Mouse (Mus musculus) intestine, postnatal 0 days (tissue): ENCODE data around the gene Myrf. TPM values are rescaled to one million over a fixed set of nuclear protein-coding genes. Genes with fewer than 3 reads are reported as not detected.

Experiments used
- ATAC-seq: fragments of 200-750 bp; cut with Nextera tagmentation; 2 replicates; pipeline ENCODE4 v1.8.0; 2017; ENCODE audit warnings: mild to moderate bottlenecking, moderate TSS enrichment, moderate library complexity
- H3K27ac ChIP-seq: fragments of 300-500 bp; sonication (generic); 2 replicates; pipeline ENCODE4 v1.5.1; 2014; ENCODE audit warnings: mild to moderate bottlenecking, low read depth, low read length, moderate library complexity
- H3K27me3 ChIP-seq: fragments of 300-500 bp; sonication (generic); replicated peaks from 2 replicates; pipeline ENCODE4 v1.6.1; 2014; ENCODE audit warnings: low read length, mixed read lengths; ENCODE audit not compliant: control insufficient read depth, insufficient read depth
- H3K36me3 ChIP-seq: fragments of 300-500 bp; sonication (generic); 2 replicates; pipeline ENCODE4 v1.6.1; 2014; ENCODE audit warnings: mild to moderate bottlenecking, moderate library complexity; ENCODE audit not compliant: control insufficient read depth, insufficient read depth
- H3K4me1 ChIP-seq: fragments of 300-500 bp; sonication (generic); replicated peaks from 2 replicates; pipeline ENCODE4 v1.6.1; 2014; ENCODE audit warnings: antibody characterized with exemption, low read length, mixed read lengths; ENCODE audit not compliant: control insufficient read depth, insufficient read depth
- H3K4me2 ChIP-seq: fragments of 300-500 bp; sonication (generic); replicated peaks from 2 replicates; pipeline ENCODE4 v1.6.1; 2014; ENCODE audit warnings: low read depth, mild to moderate bottlenecking, moderate library complexity
- H3K4me3 ChIP-seq: fragments of 300-500 bp; sonication (generic); 2 replicates; pipeline ENCODE4 v1.5.1; 2014; ENCODE audit warnings: low read depth, low read length
- H3K9ac ChIP-seq: fragments of 300-500 bp; sonication (generic); 2 replicates; pipeline ENCODE4 v1.6.1; 2014; ENCODE audit warnings: mild to moderate bottlenecking, low read depth, low read length
- H3K9me3 ChIP-seq: fragments of 300-500 bp; sonication (generic); 2 replicates; pipeline ENCODE4 v1.6.1; 2016; ENCODE audit warnings: mixed run types; ENCODE audit not compliant: control insufficient read depth
- CTCF ChIP-seq: sonication (generic); IDR thresholded peaks from 2 replicates; pipeline ENCODE4 v1.5.1; 2016; ENCODE audit warnings: low read depth, mild to moderate bottlenecking, control low read depth, antibody characterized with exemption, moderate library complexity
- WGBS: fragments of 180-500 bp; shearing (Covaris S2); extraction: QIAGEN DNeasy Blood & Tissue Kit; methylation state at CpG from one replicate; pipeline ENCODE4 v1.1.7; 2014; 5-methylcytosine and 5-hydroxymethylcytosine counted together
- polyA plus RNA-seq: library from polyadenylated mRNA; unstranded; fragments of >200 nt; fragmentation: Nextera tagmentation; extraction: Ambion mirVana; gene quantifications from 2 replicates; pipeline ENCODE4 v1.2.1, GENCODE M21; 2015

Gene Myrf
- polyA plus RNA-seq, 1 experiment from 2014 or later, result 4.1 TPM

DNA sequence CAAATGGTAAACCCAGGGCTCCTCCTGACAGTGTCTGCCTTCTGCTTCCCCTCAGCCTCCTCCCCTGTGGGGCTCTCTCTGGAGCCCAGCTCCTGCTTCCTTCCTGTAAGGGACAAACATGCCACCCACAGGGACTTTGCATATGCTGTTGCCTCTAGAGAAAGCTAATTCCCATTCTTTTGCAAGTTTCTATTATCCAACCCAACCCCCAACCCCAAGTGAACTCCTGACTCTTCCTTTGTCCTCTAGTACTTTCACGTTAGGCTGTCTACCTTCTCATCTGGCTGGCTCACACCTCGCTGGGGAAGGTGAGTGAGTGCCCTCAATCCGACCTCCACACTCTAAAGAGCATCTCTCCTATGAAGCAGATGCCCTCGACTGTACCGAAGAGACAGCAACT is 8.7 kb downstream of the Myrf start:
- no peak overlapping the region for H3K9ac ChIP-seq
- ATAC-seq, result no peak
- no peak overlapping the region for H3K4me2 ChIP-seq
- H3K4me3 ChIP-seq, result no peak overlapping the region
- H3K36me3 ChIP-seq, result peaks cover 14% of the 10 kb centered on the region; the same call in 1 of the 2 replicates
- H3K9me3 ChIP-seq, result no peaks in the 10 kb centered on the region
- 46% methylated on average over 5 of the region's 5 CpGs for WGBS
- H3K4me1 ChIP-seq, result peaks cover 3% of the 10 kb centered on the region; the same call in 1 of the 2 replicates
- no peaks in the 10 kb centered on the region for H3K27me3 ChIP-seq
- no peak overlapping the region for H3K27ac ChIP-seq
- TF ChIP-seq CTCF, result no peak

DNA sequence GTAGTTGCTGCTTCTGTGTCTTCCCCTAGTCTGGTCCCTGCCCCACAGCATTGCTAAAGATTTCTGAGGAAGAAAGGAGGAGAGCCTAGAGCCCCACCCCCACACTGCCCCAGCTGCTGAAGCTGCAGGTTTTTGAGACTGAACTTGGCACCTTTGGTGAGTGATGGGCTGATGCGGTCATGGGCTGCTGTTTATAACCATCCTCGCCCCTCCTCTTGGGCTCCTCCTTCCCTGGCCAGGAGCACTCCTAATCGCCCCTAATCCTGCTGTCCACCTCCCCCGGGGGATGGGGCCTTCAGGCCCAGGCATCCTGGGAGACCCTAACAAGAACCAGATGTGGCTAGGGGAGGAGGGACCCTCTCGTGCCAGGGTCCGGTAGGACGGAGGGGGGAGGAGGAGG is 9.5 kb downstream of the Myrf start:
- no peak overlapping the region for H3K9ac ChIP-seq
- ATAC-seq, result no peak
- TF ChIP-seq CTCF, result no peak
- no peak overlapping the region for H3K4me3 ChIP-seq
- no peak overlapping the region for H3K4me2 ChIP-seq
- H3K36me3 ChIP-seq, result peaks cover 14% of the 10 kb centered on the region; the same call in 1 of the 2 replicates
- H3K27me3 ChIP-seq, result no peaks in the 10 kb centered on the region
- H3K9me3 ChIP-seq, result no peaks in the 10 kb centered on the region
- no peak overlapping the region for H3K27ac ChIP-seq
- peaks cover 3% of the 10 kb centered on the region; the same call in 1 of the 2 replicates for H3K4me1 ChIP-seq
- 41% methylated on average over 7 of the region's 7 CpGs for WGBS

DNA sequence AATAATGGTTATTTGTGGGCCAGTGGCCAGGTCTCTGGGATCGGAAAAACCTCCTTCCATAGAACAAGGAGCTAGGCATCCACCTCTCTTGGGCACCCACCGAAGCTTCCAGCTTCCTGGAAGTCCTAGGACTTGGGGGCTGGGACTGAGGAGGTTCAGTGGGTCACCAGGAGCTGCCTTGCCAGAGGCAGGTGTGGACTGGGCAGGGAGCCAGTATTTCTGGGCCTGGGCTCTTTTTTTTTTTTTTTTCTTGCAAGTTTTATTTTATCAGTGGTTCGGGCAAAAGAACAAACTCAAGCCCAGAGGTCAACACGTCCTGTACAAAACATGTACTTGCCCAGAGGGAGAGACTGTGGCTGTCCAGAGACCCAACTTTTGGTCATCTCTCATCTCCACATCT is 14.8 kb downstream of the Myrf start:
- Histone ChIP-seq H3K4me3 (no peak overlapping the region), H3K4me2 (peak overlapping the region; percentile 38), H3K4me1 (peaks cover 17% of the 10 kb centered on the region; the same call in 1 of the 2 replicates), H3K27me3 (no peaks in the 10 kb centered on the region), H3K27ac (no peak overlapping the region), H3K9me3 (no peaks in the 10 kb centered on the region), H3K9ac (no peak overlapping the region), H3K36me3 (peaks cover 13% of the 10 kb centered on the region; the same call in 1 of the 2 replicates)
- no peak for TF ChIP-seq CTCF
- no peak for ATAC-seq
- 32% methylated on average over 4 of the region's 4 CpGs for WGBS

DNA sequence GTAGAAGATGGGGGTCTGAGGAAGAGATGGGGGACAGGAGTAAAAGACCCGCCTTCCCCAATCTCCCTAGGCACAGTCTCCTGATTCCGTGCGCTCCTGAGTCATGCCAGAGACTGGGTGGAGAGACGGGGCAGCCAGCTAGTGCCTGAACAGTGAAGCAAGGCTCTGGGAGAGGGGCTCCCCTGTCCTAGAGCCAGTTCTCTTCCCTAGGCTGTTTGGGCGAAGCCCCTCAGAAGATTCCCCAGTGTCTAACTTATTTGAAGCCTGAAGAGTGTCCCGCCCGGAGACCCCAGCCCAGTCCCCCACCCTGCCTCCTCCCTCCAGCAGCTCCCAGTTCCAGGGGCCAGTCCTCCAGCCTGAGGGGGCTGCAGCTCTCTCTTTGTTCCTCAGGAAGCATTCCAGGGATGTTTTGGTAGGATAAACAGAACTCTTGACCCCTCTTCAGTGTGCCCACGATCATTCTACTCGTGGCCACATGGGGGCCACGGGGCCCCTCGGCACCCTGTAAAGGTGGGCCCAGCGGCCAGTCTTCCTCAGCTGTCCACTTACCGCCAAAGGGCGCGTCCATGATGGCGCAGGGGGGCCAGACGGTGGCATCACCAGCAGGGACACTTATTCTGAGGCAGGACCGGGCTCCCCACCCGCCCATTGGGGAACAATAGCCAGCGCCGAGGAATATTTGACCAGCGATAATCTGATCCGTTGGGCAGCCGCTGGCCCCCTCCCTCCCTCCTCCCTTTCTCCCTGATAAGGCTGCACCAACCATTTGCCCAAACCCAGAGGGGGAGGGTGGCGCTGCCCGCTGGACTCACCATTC is 15.7 kb downstream of the Myrf start:
- ATAC-seq, result no peak
- Histone ChIP-seq H3K4me2 (peak overlapping the region; percentile 38), H3K27me3 (no peaks in the 10 kb centered on the region), H3K9ac (0 out of 2 replicates have a peak overlapping the region, but pooled peaks have one; percentile 3), H3K4me1 (peaks cover 17% of the 10 kb centered on the region; the same call in 1 of the 2 replicates), H3K4me3 (no peak overlapping the region), H3K36me3 (peaks cover 13% of the 10 kb centered on the region; the same call in 1 of the 2 replicates), H3K27ac (no peak overlapping the region), H3K9me3 (no peaks in the 10 kb centered on the region)
- 19% methylated on average over 26 of the region's 26 CpGs for whole genome bisulfite sequencing
- 0 out of 2 replicates have a peak, but pooled peaks have one; percentile 15 for TF ChIP-seq CTCF

DNA sequence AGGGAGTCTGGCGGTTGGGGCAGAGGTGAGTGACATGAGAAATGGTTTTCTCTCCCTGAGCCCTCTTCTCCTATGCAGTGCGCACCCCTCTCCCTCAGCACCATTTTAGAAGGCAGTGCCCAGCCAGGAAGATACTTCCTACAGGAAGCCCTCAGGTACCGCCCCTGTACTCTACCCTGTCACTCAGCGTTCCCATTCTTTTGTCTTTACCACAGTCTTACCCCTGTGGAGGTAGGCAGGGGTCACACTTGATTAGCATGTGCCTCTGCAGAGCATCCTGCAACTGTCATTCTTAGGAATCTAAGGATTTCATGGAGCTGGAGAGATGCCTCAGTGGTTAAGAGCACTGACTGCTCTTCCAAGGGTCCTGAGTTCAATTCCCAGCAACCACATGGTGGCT is 17.0 kb downstream of the Myrf start:
- 68% methylated on average over 4 of the region's 4 CpGs for WGBS
- peaks cover 9% of the 10 kb centered on the region; the same call in 1 of the 2 replicates for H3K36me3 ChIP-seq
- H3K4me2 ChIP-seq, result no peak overlapping the region
- no peaks in the 10 kb centered on the region for H3K9me3 ChIP-seq
- H3K9ac ChIP-seq, result no peak overlapping the region
- TF ChIP-seq CTCF, result no peak
- no peak overlapping the region for H3K4me3 ChIP-seq
- no peaks in the 10 kb centered on the region for H3K27me3 ChIP-seq
- peaks cover 17% of the 10 kb centered on the region; the same call in 1 of the 2 replicates for H3K4me1 ChIP-seq
- H3K27ac ChIP-seq, result no peak overlapping the region
- ATAC-seq, result no peak

DNA sequence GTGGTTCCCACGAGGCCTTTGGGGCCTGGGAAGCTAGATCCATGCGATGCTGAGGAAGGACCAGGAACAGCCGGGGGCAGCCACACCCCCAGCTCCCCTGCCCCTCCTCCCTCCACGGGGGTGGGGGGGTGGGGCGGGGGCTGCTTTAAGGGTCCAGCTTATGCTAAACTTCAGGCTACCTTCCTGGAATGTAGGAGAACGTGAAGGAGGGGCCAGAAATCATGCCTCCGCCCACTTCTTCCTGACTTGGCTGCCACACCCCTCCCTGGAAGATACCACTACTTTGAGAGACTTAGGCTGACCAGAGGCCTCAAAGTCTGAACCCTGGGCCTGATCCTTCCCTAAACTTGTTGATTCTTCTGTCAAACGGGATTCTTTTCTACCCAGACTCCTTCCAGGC is 17.9 kb downstream of the Myrf start:
- WGBS, result 20% methylated on average over 8 of the region's 8 CpGs
- peaks cover 11% of the 10 kb centered on the region for H3K36me3 ChIP-seq
- H3K9me3 ChIP-seq, result no peaks in the 10 kb centered on the region
- no peak overlapping the region; the same call in 1 of the 2 replicates for H3K4me2 ChIP-seq
- TF ChIP-seq CTCF, result no peak
- ATAC-seq, result peak; percentile 25; the same call in 1 of the 2 replicates
- H3K27ac ChIP-seq, result no peak overlapping the region
- H3K27me3 ChIP-seq, result no peaks in the 10 kb centered on the region
- H3K9ac ChIP-seq, result no peak overlapping the region
- peaks cover 17% of the 10 kb centered on the region; the same call in 1 of the 2 replicates for H3K4me1 ChIP-seq
- no peak overlapping the region for H3K4me3 ChIP-seq
